Mouse (Mus musculus): ENCODE results near the gene Ulk1. TPM values are rescaled to one million over a fixed set of nuclear protein-coding genes. Genes with fewer than 3 reads are reported as not detected.
"Not testable (repeated sequence)": the region's sequence is repeated elsewhere in the genome, so short reads cannot be mapped to it uniquely, and the experiment has no call there.

The Ulk1 gene
- 19.1 and 19.7 TPM in 2 replicates for polyA plus RNA-seq (2015; fragmentation: Nextera tagmentation; extraction: Ambion mirVana)

DNA sequence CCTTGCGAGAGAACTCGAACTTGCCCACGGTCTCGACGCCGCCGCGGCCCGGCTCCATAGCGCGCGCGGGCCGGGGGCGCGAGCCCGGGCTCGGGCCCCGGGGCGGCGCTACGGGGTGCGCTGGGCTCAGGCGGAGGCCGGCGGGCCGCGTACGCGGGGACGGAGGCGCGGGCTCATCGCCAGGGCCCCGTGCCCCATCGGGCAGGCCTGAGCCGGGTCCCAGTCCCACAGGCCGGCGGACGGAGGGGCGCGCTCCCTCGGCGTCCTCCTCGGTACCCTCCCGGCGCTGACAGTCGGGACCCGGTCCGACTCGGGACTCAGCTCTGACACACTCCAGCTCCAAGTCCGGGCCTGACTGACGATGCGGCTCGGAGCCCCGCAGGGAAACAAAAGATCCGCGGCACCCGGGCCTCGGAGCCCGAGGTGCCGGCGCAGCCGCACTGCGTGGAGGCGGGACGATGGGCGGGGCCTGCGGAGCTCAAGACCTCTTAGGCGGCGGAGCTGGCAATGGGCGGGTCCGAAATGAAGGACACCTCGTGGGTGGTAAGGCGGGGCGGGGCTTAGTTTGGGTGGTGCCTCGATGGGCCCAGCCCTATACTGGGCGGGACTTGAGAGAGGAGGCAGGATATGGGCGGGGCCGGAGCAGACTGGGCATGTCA lies at the start of gene Ulk1:
Ulk1 (minus strand) TSS at position 431 of the 659 bp plus-strand sequence.
- WGBS = 1% methylated on average over 79 of the region's 80 CpGs
- peak within 1 kb of the TSS; percentile 97 for H3K9ac ChIP-seq

DNA sequence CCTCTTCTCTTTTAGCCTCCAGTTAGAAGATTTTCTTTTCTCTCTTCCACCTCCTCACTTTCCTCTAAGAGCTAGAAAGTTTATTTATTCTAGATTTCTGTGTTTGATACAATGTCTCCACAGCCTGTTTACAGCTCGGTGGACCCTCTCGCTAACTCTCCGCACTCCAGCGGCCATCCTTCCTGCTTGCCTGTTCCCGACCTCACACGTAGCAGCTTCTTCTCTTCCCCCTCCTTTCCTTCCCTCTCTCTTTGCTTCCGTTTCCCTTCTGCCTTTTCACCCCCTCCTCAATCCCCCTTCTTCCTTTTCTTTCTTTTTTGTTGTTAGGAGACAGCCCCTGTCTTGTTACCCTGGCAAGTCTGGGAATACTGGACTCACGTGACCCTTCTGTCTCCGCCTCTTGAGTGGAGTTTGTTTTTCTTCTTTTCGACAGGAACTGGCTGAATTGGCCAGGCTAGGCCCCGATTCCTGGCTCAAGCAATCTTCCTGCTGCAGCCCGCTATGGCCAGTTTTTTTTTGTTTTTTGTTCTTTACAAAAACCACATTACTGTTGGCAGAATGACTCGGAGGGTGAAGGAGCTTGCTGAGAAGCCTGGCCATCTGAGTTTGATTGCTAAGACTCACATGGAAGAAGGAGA lies 49.2 kb upstream of the Ulk1 start:
- Histone ChIP-seq H3K4me1 (peaks cover 8% of the 10 kb centered on the region; the same call in 1 of the 2 replicates), H3K4me2 (peak overlapping the region; percentile 53), H3K9ac (peak overlapping the region; percentile 39), H3K36me3 (no peaks in the 10 kb centered on the region), H3K9me3 (no peaks in the 10 kb centered on the region), H3K4me3 (peak overlapping the region; percentile 35), H3K27ac (peak overlapping the region; percentile 82), H3K27me3 (no peaks in the 10 kb centered on the region)
- peak; percentile 88 for ATAC-seq (ENCODE audit: borderline replicate concordance, extremely low read depth, low FRiP score, low TSS enrichment)
- 10% methylated on average over 13 of the region's 13 CpGs for WGBS

More for the DNA sequence above, at the start of gene Ulk1:
- no peaks in the 10 kb centered on the region for H3K9me3 ChIP-seq
- H3K4me2 ChIP-seq = peak within 1 kb of the TSS; percentile 95
- peak within 1 kb of the TSS; percentile 79 for H3K27ac ChIP-seq
- peaks cover 4% of the 10 kb centered on the region; the same call in 1 of the 2 replicates for H3K36me3 ChIP-seq
- H3K27me3 ChIP-seq = no peaks in the 10 kb centered on the region; the same call in 1 of the 2 replicates
- peak within 1 kb of the TSS; percentile 92 for H3K4me3 ChIP-seq
- peaks cover 29% of the 10 kb centered on the region for H3K4me1 ChIP-seq
- peak; percentile 95 for ATAC-seq (ENCODE audit: borderline replicate concordance, extremely low read depth, low FRiP score, low TSS enrichment)

DNA sequence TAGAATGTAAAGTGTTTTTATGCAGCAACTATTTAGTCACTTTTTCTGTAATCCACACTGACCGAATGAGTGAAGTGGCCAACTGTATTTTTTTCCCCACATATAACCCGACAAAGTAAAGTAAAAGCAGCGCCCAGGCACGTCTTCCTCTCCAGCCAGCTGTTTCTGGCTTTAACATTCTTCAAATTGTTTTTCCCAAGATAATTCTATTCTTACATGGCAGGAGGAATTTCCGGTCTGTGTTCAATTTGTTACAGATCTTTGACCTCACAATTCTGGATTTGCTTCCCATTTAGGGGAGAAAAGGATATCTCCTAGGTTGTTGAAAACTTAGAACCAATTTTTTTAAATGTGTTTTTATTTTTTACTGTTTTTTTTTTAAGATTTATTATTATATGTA lies 47.2 kb upstream of the Ulk1 start:
- H3K4me3 ChIP-seq = no peak overlapping the region
- H3K9ac ChIP-seq = no peak overlapping the region
- WGBS = 50% methylated on average over 5 of the region's 5 CpGs
- H3K4me2 ChIP-seq = no peak overlapping the region
- H3K4me1 ChIP-seq = peaks cover 8% of the 10 kb centered on the region; the same call in 1 of the 2 replicates
- no peaks in the 10 kb centered on the region for H3K27me3 ChIP-seq
- H3K27ac ChIP-seq = no peak overlapping the region
- H3K36me3 ChIP-seq = peaks cover 3% of the 10 kb centered on the region; the same call in 1 of the 2 replicates
- H3K9me3 ChIP-seq = no peaks in the 10 kb centered on the region
- ATAC-seq (ENCODE audit: borderline replicate concordance, extremely low read depth, low FRiP score, low TSS enrichment) = no peak

DNA sequence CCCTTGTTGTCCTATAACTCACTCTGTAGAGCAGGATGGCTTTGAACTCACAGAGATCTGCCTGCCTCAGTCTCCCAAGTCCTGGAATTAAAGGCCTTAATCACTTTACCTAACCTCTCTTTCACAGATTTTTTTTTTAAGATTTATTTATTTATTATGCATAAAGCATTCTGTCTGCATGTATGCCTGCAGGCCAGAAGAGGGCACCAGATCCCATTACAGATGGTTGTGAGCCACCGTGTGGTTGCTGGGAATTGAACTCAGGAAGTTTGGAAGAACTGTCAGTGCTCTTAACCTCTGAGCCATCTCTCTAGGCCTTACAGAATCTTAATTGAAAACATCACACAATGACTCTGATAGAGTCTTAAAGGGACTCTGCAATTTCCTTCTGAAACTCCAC lies 43.1 kb upstream of the Ulk1 start:
- no peak overlapping the region for H3K4me2 ChIP-seq
- ATAC-seq (ENCODE audit: borderline replicate concordance, extremely low read depth, low FRiP score, low TSS enrichment) = no peak
- H3K4me1 ChIP-seq = no peaks in the 10 kb centered on the region
- H3K36me3 ChIP-seq = peaks cover 17% of the 10 kb centered on the region
- H3K9ac ChIP-seq = no peak overlapping the region
- WGBS = 71% methylated on average over 1 of the region's 1 CpGs
- no peak overlapping the region for H3K4me3 ChIP-seq
- no peaks in the 10 kb centered on the region for H3K27me3 ChIP-seq
- no peak overlapping the region for H3K27ac ChIP-seq
- no peaks in the 10 kb centered on the region for H3K9me3 ChIP-seq

DNA sequence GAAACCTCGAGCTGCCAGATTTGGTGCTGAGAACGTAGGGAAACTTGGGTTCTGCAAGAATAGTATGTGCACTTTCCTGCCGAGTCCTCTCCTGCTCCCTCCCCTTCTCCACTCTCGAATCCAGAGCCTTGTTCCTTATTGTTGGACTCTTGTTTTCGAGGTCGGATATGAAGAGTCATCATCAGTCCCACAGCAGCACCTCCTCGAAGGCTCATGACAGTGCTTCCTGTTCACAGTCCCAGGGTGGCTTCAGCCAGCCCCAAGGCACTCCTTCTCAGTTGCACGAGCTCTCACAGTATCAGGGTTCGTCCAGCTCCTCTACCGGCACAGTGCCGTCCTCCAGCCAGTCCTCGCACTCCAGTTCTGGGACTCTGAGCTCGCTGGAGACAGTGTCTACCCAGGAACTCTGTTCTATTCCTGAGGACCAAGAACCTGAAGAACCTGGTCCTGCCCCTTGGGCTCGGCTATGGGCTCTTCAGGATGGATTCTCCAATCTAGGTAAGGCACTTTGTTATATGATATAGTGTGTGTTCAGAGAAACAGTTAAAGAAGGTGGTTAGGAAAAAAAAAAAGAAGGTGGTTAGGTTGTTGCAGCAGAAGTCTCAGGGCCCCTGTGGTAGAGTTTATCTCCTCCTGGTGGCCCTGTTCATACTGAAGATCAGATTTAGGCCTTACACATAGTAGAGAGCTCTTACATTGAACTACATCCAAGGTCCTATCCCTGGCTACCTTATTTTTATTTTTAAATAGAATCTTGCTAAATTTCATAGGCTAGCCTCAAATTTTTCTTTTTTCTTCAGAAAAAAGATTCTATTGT lies 31.4 kb upstream of the Ulk1 start:
- Histone ChIP-seq H3K9me3 (no peaks in the 10 kb centered on the region), H3K27me3 (no peaks in the 10 kb centered on the region), H3K4me2 (peak overlapping the region; percentile 78; the same call in 1 of the 2 replicates), H3K9ac (no peak overlapping the region), H3K4me1 (peaks cover 24% of the 10 kb centered on the region), H3K4me3 (peak overlapping the region; percentile 69; the same call in 1 of the 2 replicates), H3K27ac (no peak overlapping the region), H3K36me3 (peaks cover 9% of the 10 kb centered on the region)
- ATAC-seq (ENCODE audit: borderline replicate concordance, extremely low read depth, low FRiP score, low TSS enrichment) = no peak
- WGBS = 87% methylated on average over 14 of the region's 14 CpGs

DNA sequence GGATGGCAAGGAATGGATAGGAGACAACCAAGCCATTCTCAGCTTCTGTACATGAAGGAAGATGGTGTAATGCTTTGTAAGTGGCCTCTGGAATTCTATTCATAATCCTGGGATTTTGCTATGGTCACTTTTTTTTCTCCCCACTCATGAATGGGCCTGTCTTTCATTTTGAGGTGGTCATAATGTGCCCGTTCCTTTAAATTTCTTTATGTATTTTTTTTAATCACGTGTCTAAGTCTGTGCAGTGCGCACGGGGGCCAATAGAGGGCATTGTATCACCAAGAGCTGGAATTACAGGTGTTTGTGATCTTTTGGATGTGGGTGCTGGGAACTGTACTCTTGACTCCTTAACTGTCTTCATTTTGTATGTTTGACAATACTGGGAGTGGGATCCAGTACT lies 30.6 kb upstream of the Ulk1 start:
- Histone ChIP-seq H3K36me3 (peaks cover 9% of the 10 kb centered on the region), H3K9ac (peak overlapping the region; percentile 44), H3K4me1 (peaks cover 28% of the 10 kb centered on the region), H3K9me3 (no peaks in the 10 kb centered on the region), H3K27ac (peak overlapping the region; percentile 89), H3K4me3 (peak overlapping the region; percentile 69), H3K27me3 (no peaks in the 10 kb centered on the region), H3K4me2 (peak overlapping the region; percentile 78)
- ATAC-seq (ENCODE audit: borderline replicate concordance, extremely low read depth, low FRiP score, low TSS enrichment) = no peak
- WGBS = 5% methylated on average over 4 of the region's 4 CpGs

DNA sequence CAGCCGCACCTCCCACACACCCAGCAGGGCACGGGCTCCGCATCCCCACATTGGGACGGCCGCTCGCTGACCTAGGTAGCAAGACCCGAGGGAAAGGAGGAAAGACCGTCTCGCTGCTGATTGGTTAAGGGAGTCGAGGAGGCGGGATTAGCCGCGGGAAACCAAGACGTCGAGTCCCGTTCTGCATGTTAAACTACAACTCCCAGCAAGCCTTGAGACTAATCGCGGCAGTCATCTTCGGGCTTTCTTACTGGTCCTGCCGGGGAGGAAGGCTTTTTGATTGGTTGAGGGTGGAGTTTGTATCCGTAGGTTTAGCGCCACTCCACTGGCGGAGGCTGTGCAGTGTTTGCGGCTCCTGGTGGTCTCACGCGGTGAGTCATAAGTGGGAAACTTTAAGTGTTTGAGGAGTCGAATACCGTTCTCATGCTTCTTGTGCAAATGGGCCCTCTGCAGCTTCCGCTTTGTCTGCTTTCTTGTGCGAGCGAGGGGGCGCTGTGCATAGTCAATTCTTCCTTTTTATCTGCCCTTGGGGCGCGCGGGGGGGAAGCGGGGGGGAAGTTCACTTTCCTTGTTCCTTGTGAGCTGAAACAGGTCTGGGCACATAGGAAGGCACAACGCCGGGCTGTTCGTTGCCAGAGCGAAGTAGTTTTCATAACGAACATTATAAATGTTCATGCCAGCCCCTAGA lies 29.9 kb upstream of the Ulk1 start, which contains the start of the genes Hscb and Chek2:
Hscb (minus strand) TSS at position 100 of the 688 bp plus-strand sequence.
Chek2 (plus strand) TSS at position 302 of the 688 bp plus-strand sequence.
- WGBS = under 1% methylated on average over 41 of the region's 41 CpGs
- Histone ChIP-seq H3K4me2 (peak within 1 kb of the TSS; percentile 78), H3K4me3 (peak within 1 kb of the TSS; percentile 69), H3K27ac (peak within 1 kb of the TSS; percentile 89), H3K27me3 (no peaks in the 10 kb centered on the region), H3K9ac (peak within 1 kb of the TSS; percentile 63), H3K36me3 (peaks cover 8% of the 10 kb centered on the region), H3K9me3 (no peaks in the 10 kb centered on the region), H3K4me1 (peaks cover 28% of the 10 kb centered on the region)
- ATAC-seq (ENCODE audit: borderline replicate concordance, extremely low read depth, low FRiP score, low TSS enrichment) = peak; percentile 98

DNA sequence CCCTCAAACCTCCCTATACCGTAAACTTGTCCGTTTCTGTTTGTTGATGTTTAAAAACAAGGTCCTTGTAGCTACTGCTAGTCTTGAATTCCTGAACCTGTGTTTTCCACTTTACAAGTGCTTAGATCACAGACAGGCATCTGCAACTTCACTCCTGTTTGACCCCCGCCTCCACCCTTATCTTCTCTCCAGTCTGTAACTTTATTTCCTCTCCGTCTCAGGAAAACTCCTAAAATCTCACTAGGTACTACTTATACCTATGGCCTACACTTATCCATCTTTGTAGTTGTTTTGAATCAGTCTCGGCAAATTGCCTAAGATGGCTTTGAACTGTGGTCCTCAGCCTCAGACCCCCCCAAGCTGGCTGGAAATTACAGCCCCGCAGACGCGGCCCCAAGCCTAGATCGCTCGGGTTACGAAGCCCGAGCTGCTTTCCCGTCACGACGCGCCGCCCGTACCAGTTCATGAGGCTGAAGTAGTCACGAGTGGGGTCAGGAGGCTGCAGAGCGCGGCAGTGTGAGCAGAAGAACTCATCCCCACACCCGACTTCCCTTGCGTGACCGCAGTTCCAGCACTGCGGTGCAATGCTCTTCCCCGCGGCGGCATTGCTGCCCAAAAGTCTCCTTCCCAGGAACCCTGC lies 29.3 kb upstream of the Ulk1 start:
- Histone ChIP-seq H3K4me1 (peaks cover 28% of the 10 kb centered on the region), H3K9me3 (no peaks in the 10 kb centered on the region), H3K4me3 (peak overlapping the region; percentile 69), H3K9ac (peak overlapping the region; percentile 63), H3K27ac (peak overlapping the region; percentile 78), H3K36me3 (peaks cover 6% of the 10 kb centered on the region), H3K4me2 (peak overlapping the region; percentile 78), H3K27me3 (no peaks in the 10 kb centered on the region)
- WGBS = 5% methylated on average over 28 of the region's 28 CpGs
- ATAC-seq (ENCODE audit: borderline replicate concordance, extremely low read depth, low FRiP score, low TSS enrichment) = peak; percentile 50

DNA sequence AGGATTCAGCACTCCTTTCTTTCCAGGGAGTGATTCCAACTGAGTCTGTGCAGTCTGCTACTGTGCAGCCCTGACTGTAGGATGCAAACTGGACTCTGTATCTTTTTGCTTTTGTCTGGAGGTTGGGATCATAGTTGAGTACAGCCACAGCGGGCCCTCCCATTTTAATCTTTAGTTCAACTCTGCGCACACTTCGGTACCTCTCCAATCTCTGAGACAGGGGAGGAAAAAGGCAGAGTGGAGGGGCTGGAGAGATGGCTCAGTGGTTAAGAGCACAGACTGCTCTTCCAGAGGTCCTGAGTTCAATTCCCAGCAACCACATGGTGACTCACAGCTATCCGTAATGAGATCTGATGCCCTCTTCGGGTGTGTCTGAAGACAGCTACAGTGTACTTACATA lies 28.1 kb upstream of the Ulk1 start:
- not testable (repeated sequence) for H3K27me3 ChIP-seq; ATAC-seq (ENCODE audit: borderline replicate concordance, extremely low read depth, low FRiP score, low TSS enrichment); H3K9me3 ChIP-seq; H3K4me3 ChIP-seq; H3K27ac ChIP-seq; H3K4me2 ChIP-seq; H3K9ac ChIP-seq; H3K36me3 ChIP-seq
- 88% methylated on average over 5 of the region's 5 CpGs for WGBS
- H3K4me1 ChIP-seq = peaks cover 28% of the 10 kb centered on the region

DNA sequence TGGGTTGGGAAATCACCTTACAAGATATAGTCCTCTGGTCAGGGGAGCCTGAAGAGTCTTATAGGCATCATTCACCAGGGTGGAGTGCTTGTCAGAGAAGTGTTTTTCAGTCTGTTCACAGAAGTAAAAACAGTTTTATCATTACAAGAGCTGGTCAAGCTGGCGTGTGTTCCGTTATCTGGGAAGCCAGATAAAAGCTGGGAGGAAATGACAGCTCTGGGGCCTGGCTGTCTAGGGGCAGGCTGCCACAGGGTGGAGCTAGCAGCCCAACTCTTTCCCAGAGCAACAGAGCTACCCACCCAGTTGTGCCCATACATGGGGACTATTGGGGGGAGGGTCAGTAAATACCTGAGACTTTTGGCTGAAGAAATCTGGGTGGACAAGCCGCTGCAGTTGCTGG lies 26.1 kb upstream of the Ulk1 start:
- no peak for ATAC-seq (ENCODE audit: borderline replicate concordance, extremely low read depth, low FRiP score, low TSS enrichment)
- no peak overlapping the region for H3K27ac ChIP-seq

More for the DNA sequence above, 26.1 kb upstream of the Ulk1 start:
- H3K4me2 ChIP-seq = no peak overlapping the region
- 19% methylated on average over 3 of the region's 3 CpGs for whole genome bisulfite sequencing
- no peaks in the 10 kb centered on the region; the same call in 1 of the 2 replicates for H3K36me3 ChIP-seq
- no peaks in the 10 kb centered on the region for H3K27me3 ChIP-seq
- no peak overlapping the region for H3K4me3 ChIP-seq
- H3K9me3 ChIP-seq = no peaks in the 10 kb centered on the region
- peaks cover 24% of the 10 kb centered on the region for H3K4me1 ChIP-seq
- H3K9ac ChIP-seq = no peak overlapping the region
